Mouse (Mus musculus): ENCODE results near the gene Cdyl. TPM values are rescaled to one million over a fixed set of nuclear protein-coding genes. Genes with fewer than 3 reads are reported as not detected.

Cdyl gene
- polyA plus RNA-seq, 1 experiment from 2014 or later = 9.5 TPM

Other genes starting within 250 kb of the Cdyl start
- 5.7 and 6.1 TPM in 2 replicates for gene Rpp40, start 246.5 kb downstream of the Cdyl start, polyA plus RNA-seq (2015; fragmentation: Nextera tagmentation; extraction: Ambion mirVana)